Mouse (Mus musculus): ENCODE measurements at regions not wholly inside any gene's neighbourhood (a gene's known extent, or its start where the extent isn't known, plus 50 kb on each side); places are given as distances from the start of the nearest gene placed in this dataset.
"Not testable (repeated sequence)": the region's sequence is repeated elsewhere in the genome, so short reads cannot be mapped to it uniquely, and the experiment has no call there.

GRCm38 (mm10) chr10:45865793-45866192 is 288.2 kb downstream of the Hace1 start:
- DNase-seq (ENCODE audit: low read depth in 3 of 3, low spot score in 3 of 3), result no peak
- no peaks in the 10 kb centered on the region for H3K27me3 ChIP-seq (ENCODE audit: control insufficient read depth, insufficient read depth, low read length)
- H3K4me3 ChIP-seq (ENCODE audit: insufficient read depth in 1 of 2, low read depth in 2 of 2, low read length in 2 of 2), result no peak overlapping the region
- WGBS (ENCODE audit: insufficient replicate concordance), result 35% methylated on average over 4 of the region's 4 CpGs
- H3K4me2 ChIP-seq (ENCODE audit: low read depth), result no peak overlapping the region
- H3K4me1 ChIP-seq (replicated peaks; ENCODE audit: control insufficient read depth in 2 of 2, insufficient read depth in 2 of 2, low read length in 1 of 2), result no peaks in the 10 kb centered on the region
- TF ChIP-seq CTCF (IDR thresholded peaks at IDR 0.05; ENCODE audit: low read depth) (no peak), EP300 (IDR thresholded peaks at IDR 0.05; ENCODE audit: low read depth) (no peak)
- no peaks in the 10 kb centered on the region for H3K36me3 ChIP-seq (replicated peaks; ENCODE audit: control insufficient read depth, insufficient read depth, low read depth)
- no peaks in the 10 kb centered on the region for H3K9me3 ChIP-seq (ENCODE audit: control insufficient read depth, low read length)
- ATAC-seq (ENCODE audit: insufficient read depth), result no peak
- H3K9ac ChIP-seq (replicated peaks), result no peak overlapping the region
- no peak overlapping the region for H3K27ac ChIP-seq

GRCm38 (mm10) chr10:45866860-45867259 is 289.2 kb downstream of the Hace1 start:
- Histone ChIP-seq H3K9ac (replicated peaks) (no peak overlapping the region), H3K4me1 (replicated peaks; ENCODE audit: control insufficient read depth in 2 of 2, insufficient read depth in 2 of 2, low read length in 1 of 2) (no peaks in the 10 kb centered on the region), H3K4me3 (ENCODE audit: insufficient read depth in 1 of 2, low read depth in 2 of 2, low read length in 2 of 2) (no peak overlapping the region), H3K36me3 (replicated peaks; ENCODE audit: control insufficient read depth, insufficient read depth, low read depth) (no peaks in the 10 kb centered on the region), H3K4me2 (ENCODE audit: low read depth) (no peak overlapping the region), H3K27ac (no peak overlapping the region), H3K9me3 (ENCODE audit: control insufficient read depth, low read length) (no peaks in the 10 kb centered on the region), H3K27me3 (ENCODE audit: control insufficient read depth, insufficient read depth, low read length) (no peaks in the 10 kb centered on the region)
- no peak for TF ChIP-seq CTCF (IDR thresholded peaks at IDR 0.05; ENCODE audit: low read depth)
- no peak for TF ChIP-seq EP300 (IDR thresholded peaks at IDR 0.05; ENCODE audit: low read depth)
- WGBS (ENCODE audit: insufficient replicate concordance), result 51% methylated on average over 3 of the region's 3 CpGs
- ATAC-seq (ENCODE audit: insufficient read depth) (no peak), DNase-seq (ENCODE audit: low read depth in 3 of 3, low spot score in 3 of 3) (no peak)

- ATAC-seq (ENCODE audit: insufficient read depth) (no peak), DNase-seq (ENCODE audit: low read depth in 3 of 3, low spot score in 3 of 3) (no peak)
- no peak overlapping the region for H3K4me2 ChIP-seq (ENCODE audit: low read depth)
- H3K9me3 ChIP-seq (ENCODE audit: control insufficient read depth, low read length), result no peaks in the 10 kb centered on the region
- H3K9ac ChIP-seq (replicated peaks), result no peak overlapping the region
- 66% methylated on average over 4 of the region's 4 CpGs for WGBS (ENCODE audit: insufficient replicate concordance)
- H3K4me3 ChIP-seq (ENCODE audit: insufficient read depth in 1 of 2, low read depth in 2 of 2, low read length in 2 of 2), result no peak overlapping the region
- no peak overlapping the region for H3K27ac ChIP-seq
- no peaks in the 10 kb centered on the region for H3K36me3 ChIP-seq (replicated peaks; ENCODE audit: control insufficient read depth, insufficient read depth, low read depth)
- no peaks in the 10 kb centered on the region for H3K27me3 ChIP-seq (ENCODE audit: control insufficient read depth, insufficient read depth, low read length)
- TF ChIP-seq CTCF (IDR thresholded peaks at IDR 0.05; ENCODE audit: low read depth) (no peak), EP300 (IDR thresholded peaks at IDR 0.05; ENCODE audit: low read depth) (no peak)
- no peaks in the 10 kb centered on the region for H3K4me1 ChIP-seq (replicated peaks; ENCODE audit: control insufficient read depth in 2 of 2, insufficient read depth in 2 of 2, low read length in 1 of 2)
These were observed 293.4 kb downstream of the Hace1 start for GRCm38 (mm10) chr10:45871028-45871427.

GRCm38 (mm10) chr10:45872007-45872890 is 294.6 kb downstream of the Hace1 start:
- ATAC-seq (ENCODE audit: insufficient read depth) (no peak), DNase-seq (ENCODE audit: low read depth in 3 of 3, low spot score in 3 of 3) (no peak)
- Histone ChIP-seq H3K9ac (replicated peaks) (no peak overlapping the region), H3K9me3 (ENCODE audit: control insufficient read depth, low read length) (no peaks in the 10 kb centered on the region), H3K4me2 (ENCODE audit: low read depth) (no peak overlapping the region), H3K36me3 (replicated peaks; ENCODE audit: control insufficient read depth, insufficient read depth, low read depth) (no peaks in the 10 kb centered on the region), H3K4me3 (ENCODE audit: insufficient read depth in 1 of 2, low read depth in 2 of 2, low read length in 2 of 2) (no peak overlapping the region), H3K27ac (no peak overlapping the region), H3K4me1 (replicated peaks; ENCODE audit: control insufficient read depth in 2 of 2, insufficient read depth in 2 of 2, low read length in 1 of 2) (no peaks in the 10 kb centered on the region), H3K27me3 (ENCODE audit: control insufficient read depth, insufficient read depth, low read length) (no peaks in the 10 kb centered on the region)
- WGBS (ENCODE audit: insufficient replicate concordance), result 61% methylated on average over 4 of the region's 4 CpGs
- no peak for TF ChIP-seq EP300 (IDR thresholded peaks at IDR 0.05; ENCODE audit: low read depth)
- no peak for TF ChIP-seq CTCF (IDR thresholded peaks at IDR 0.05; ENCODE audit: low read depth)

GRCm38 (mm10) chr10:45873805-45874780 is 296.5 kb downstream of the Hace1 start:
- H3K9ac ChIP-seq (replicated peaks), result no peak overlapping the region
- no peak overlapping the region for H3K27ac ChIP-seq
- no peaks in the 10 kb centered on the region for H3K4me1 ChIP-seq (replicated peaks; ENCODE audit: control insufficient read depth in 2 of 2, insufficient read depth in 2 of 2, low read length in 1 of 2)
- 67% methylated on average over 14 of the region's 14 CpGs for WGBS (ENCODE audit: insufficient replicate concordance)
- no peaks in the 10 kb centered on the region for H3K36me3 ChIP-seq (replicated peaks; ENCODE audit: control insufficient read depth, insufficient read depth, low read depth)
- H3K4me2 ChIP-seq (ENCODE audit: low read depth), result no peak overlapping the region
- H3K4me3 ChIP-seq (ENCODE audit: insufficient read depth in 1 of 2, low read depth in 2 of 2, low read length in 2 of 2), result no peak overlapping the region
- DNase-seq (ENCODE audit: low read depth in 3 of 3, low spot score in 3 of 3) (no peak), ATAC-seq (ENCODE audit: insufficient read depth) (no peak)
- H3K9me3 ChIP-seq (ENCODE audit: control insufficient read depth, low read length), result no peaks in the 10 kb centered on the region
- no peaks in the 10 kb centered on the region for H3K27me3 ChIP-seq (ENCODE audit: control insufficient read depth, insufficient read depth, low read length)
- TF ChIP-seq EP300 (IDR thresholded peaks at IDR 0.05; ENCODE audit: low read depth) (no peak), CTCF (IDR thresholded peaks at IDR 0.05; ENCODE audit: low read depth) (no peak)

- DNase-seq (ENCODE audit: low read depth in 3 of 3, low spot score in 3 of 3); H3K9me3 ChIP-seq (ENCODE audit: control insufficient read depth, low read length); H3K36me3 ChIP-seq (replicated peaks; ENCODE audit: control insufficient read depth, insufficient read depth, low read depth); H3K9ac ChIP-seq (replicated peaks); H3K4me3 ChIP-seq (ENCODE audit: insufficient read depth in 1 of 2, low read depth in 2 of 2, low read length in 2 of 2); H3K4me2 ChIP-seq (ENCODE audit: low read depth); H3K4me1 ChIP-seq (replicated peaks; ENCODE audit: control insufficient read depth in 2 of 2, insufficient read depth in 2 of 2, low read length in 1 of 2); ATAC-seq (ENCODE audit: insufficient read depth); H3K27me3 ChIP-seq (ENCODE audit: control insufficient read depth, insufficient read depth, low read length); H3K27ac ChIP-seq: not testable (repeated sequence)
- WGBS (ENCODE audit: insufficient replicate concordance), result 86% methylated on average over 20 of the region's 20 CpGs
These were observed 297.7 kb downstream of the Hace1 start for GRCm38 (mm10) chr10:45875287-45875686.
